ENCODE assay signal across 14 mouse cellular contexts in the genomic region with DNA sequence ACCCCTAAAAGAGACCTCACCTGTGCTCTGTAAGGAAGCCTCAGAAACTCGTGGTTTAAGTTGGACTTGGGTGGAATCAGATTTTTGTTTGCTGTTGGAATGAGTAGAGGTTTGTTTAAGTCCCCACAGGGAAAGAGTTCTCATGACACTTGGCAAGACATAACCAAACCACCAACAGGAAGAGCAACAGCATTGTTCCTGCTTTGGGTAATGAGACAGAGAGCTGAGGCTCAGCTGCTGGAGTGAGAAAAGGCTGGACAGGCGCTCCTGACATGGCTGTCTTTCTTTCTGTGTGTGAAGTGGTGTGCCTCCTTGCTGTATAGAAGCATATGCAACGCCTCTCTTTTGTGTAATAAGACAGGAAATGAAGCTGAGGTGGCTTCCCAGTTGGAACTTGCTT.
"Had no signal": no experiment of that assay in that cellular context is flagged by ENCODE, and none has a peak within 500 bp of the region (broad histone marks: within the 10 kb centered on the region; RNA-seq: fewer than 3 reads in every experiment).

No protein-coding gene starts in this region.

- H3K27me3 ChIP-seq: limb, embryonic 12.5 days; liver, embryonic 13.5 days; lung, embryonic 15.5 days; neural tube, embryonic 15.5 days had no signal

- H3K4me3 ChIP-seq: limb, embryonic 12.5 days; liver, embryonic 13.5 days; lung, embryonic 15.5 days; midbrain, embryonic 10.5 days; myocyte; neural tube, embryonic 15.5 days had no signal

- H3K36me3 ChIP-seq: limb, embryonic 12.5 days; liver, embryonic 13.5 days; lung, embryonic 15.5 days; midbrain, embryonic 10.5 days; neural tube, embryonic 15.5 days had no signal

- ATAC-seq: liver, postnatal 0 days had no signal

- H3K9me3 ChIP-seq: limb, embryonic 12.5 days; liver, embryonic 13.5 days; lung, embryonic 15.5 days; midbrain, embryonic 10.5 days; neural tube, embryonic 15.5 days had no signal

- H3K4me1 ChIP-seq: limb, embryonic 12.5 days; liver, embryonic 13.5 days; neural tube, embryonic 15.5 days had no signal

- DNase-seq: kidney, postnatal 25 days; layer of hippocampus, adult 9-11 months; layer of hippocampus, postnatal 36 days; liver; liver, embryonic 13.5 days; liver, postnatal 0 days; midbrain, embryonic 14.5 days; thymus, adult 18-20 months; thymus, postnatal 14 days had no signal

- H3K4me2 ChIP-seq: limb, embryonic 12.5 days; liver, embryonic 13.5 days; lung, embryonic 15.5 days; neural tube, embryonic 15.5 days had no signal

- H3K27ac ChIP-seq: limb, embryonic 12.5 days; liver, embryonic 13.5 days; lung, embryonic 15.5 days; midbrain, embryonic 10.5 days; neural tube, embryonic 15.5 days had no signal

- H3K9ac ChIP-seq: limb, embryonic 12.5 days; liver, embryonic 13.5 days; liver, postnatal 0 days; lung, embryonic 15.5 days; neural tube, embryonic 15.5 days had no signal
